Mouse (Mus musculus): ENCODE results near the gene Sync.

Sync gene

GRCm38 (mm10) chr4:129354236-129354635, 66.8 kb downstream of the Sync start:
- no peak for DNase-seq (ENCODE audit: inconsistent age in 2 of 2, low spot score in 1 of 2)

- no peak for DNase-seq (ENCODE audit: inconsistent age in 2 of 2, low spot score in 1 of 2)
Measured at GRCm38 (mm10) chr4:129357613-129358163, 70.3 kb downstream of the Sync start.
